Mouse (Mus musculus) stomach, embryonic 16.5 days (tissue): ENCODE data around the gene Arih1. TPM values are rescaled to one million over a fixed set of nuclear protein-coding genes. Genes with fewer than 3 reads are reported as not detected.

ENCODE experiments used
- ATAC-seq: fragments of 200-750 bp; cut with Nextera tagmentation; 2 replicates; pipeline ENCODE4 v1.8.0; 2017; ENCODE audit warnings: moderate number of reproducible peaks, moderate TSS enrichment; ENCODE audit not compliant: insufficient read depth, low FRiP score
- H3K27ac ChIP-seq: fragments of 300-500 bp; sonication (generic); 2 replicates; pipeline ENCODE4 v1.5.1; 2014; ENCODE audit warnings: low read length
- H3K27me3 ChIP-seq: fragments of 300-500 bp; sonication (generic); 2 replicates; pipeline ENCODE4 v1.6.1; 2014; ENCODE audit warnings: low read length, control low read depth, mixed read lengths; ENCODE audit not compliant: control insufficient read depth, insufficient read depth
- H3K36me3 ChIP-seq: fragments of 300-500 bp; sonication (generic); 2 replicates; pipeline ENCODE4 v1.6.1; 2014; ENCODE audit warnings: low read length; ENCODE audit not compliant: control insufficient read depth, insufficient read depth
- H3K4me1 ChIP-seq: fragments of 300-500 bp; sonication (generic); 2 replicates; pipeline ENCODE4 v1.6.1; 2014; ENCODE audit warnings: low read length, control low read depth, mixed read lengths; ENCODE audit not compliant: control insufficient read depth, insufficient read depth
- H3K4me2 ChIP-seq: fragments of 300-500 bp; sonication (generic); 2 replicates; pipeline ENCODE4 v1.6.1; 2014; ENCODE audit warnings: low read depth, low read length, mixed read lengths
- H3K4me3 ChIP-seq: fragments of 300-500 bp; sonication (generic); replicated peaks from 2 replicates; pipeline ENCODE4 v1.5.1; 2014; ENCODE audit warnings: mild to moderate bottlenecking, low read length
- H3K9ac ChIP-seq: fragments of 300-500 bp; sonication (generic); 2 replicates; pipeline ENCODE4 v1.6.1; 2014; ENCODE audit warnings: low read length
- H3K9me3 ChIP-seq: fragments of 300-500 bp; sonication (generic); replicated peaks from 2 replicates; pipeline ENCODE4 v1.6.1; 2016; ENCODE audit warnings: low read length, control low read depth; ENCODE audit not compliant: control insufficient read depth
- WGBS: fragments of 180-500 bp; shearing (Covaris S2); extraction: QIAGEN DNeasy Blood & Tissue Kit; methylation state at CpG from one replicate; pipeline ENCODE4 v1.1.7; 2014; 5-methylcytosine and 5-hydroxymethylcytosine counted together
- polyA plus RNA-seq: library from polyadenylated mRNA; unstranded; fragments of >200 nt; fragmentation: Nextera tagmentation; extraction: Ambion mirVana; gene quantifications from 2 replicates; pipeline ENCODE4 v1.2.1, GENCODE M21; 2015

The Arih1 gene
- polyA plus RNA-seq: 9.5 and 12.3 TPM in 2 replicates

DNA sequence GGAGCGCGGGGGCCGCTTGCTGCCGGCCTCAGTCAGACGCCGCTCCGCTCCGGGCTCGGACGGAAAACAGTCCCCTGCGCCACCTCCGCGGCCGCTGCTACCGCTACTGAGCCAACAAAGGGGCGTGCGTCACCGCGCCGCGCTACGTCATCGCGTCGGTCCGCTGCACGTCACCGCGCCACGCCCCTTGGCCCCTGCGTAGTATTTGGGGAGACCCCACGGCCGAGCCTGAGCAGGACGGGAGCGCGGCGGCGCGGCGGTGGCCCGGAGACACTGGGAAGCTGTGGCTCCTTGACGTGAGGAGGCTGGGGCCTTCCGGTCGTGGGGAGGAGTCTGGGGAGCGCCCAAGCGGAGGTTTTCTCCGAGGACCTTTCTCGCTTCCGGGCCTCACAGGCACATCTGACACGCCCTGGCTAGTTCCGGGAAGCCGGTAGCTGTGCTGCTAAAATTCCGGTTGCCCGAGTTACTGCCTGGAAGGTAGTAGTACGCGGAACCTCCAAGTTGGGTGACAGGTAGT, at the start of gene Arih1:
TSS of gene Arih1 (minus strand) at position 70 of the 517 bp plus-strand sequence.
- ATAC-seq: peak; percentile 99
- peak within 1 kb of the TSS; percentile 73 for H3K4me2 ChIP-seq
- no peaks in the 10 kb centered on the region for H3K27me3 ChIP-seq
- H3K4me1 ChIP-seq: peaks cover 6% of the 10 kb centered on the region; the same call in 1 of the 2 replicates
- peak within 1 kb of the TSS; percentile 99 for H3K9ac ChIP-seq
- under 1% methylated on average over 52 of the region's 56 CpGs for WGBS
- peak within 1 kb of the TSS; percentile 99 for H3K27ac ChIP-seq
- peak within 1 kb of the TSS; percentile 100 for H3K4me3 ChIP-seq
- H3K9me3 ChIP-seq: no peaks in the 10 kb centered on the region
- H3K36me3 ChIP-seq: no peaks in the 10 kb centered on the region

DNA sequence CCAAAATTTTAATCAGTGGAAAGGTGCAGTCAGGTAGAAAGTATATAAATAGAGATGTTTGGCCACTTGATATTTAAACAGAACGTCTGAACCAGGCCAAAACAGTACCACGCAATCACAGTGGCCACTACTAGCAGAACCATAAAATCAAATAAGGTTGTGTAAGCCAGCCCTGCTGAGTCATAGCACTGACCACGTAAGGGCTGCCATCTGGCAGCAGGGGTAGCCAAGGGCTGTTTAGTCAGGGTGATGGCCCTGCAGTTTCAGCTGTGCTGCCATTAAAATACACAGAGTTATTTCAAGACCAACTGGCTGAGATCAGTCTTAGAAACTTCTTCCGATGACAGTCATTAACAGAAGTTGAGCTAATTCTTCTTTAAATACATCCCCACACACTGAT, 47.5 kb upstream of the Arih1 start:
- Histone ChIP-seq H3K36me3 (no peaks in the 10 kb centered on the region), H3K27ac (no peak overlapping the region), H3K4me2 (no peak overlapping the region), H3K9ac (no peak overlapping the region), H3K27me3 (peaks cover 5% of the 10 kb centered on the region; the same call in 1 of the 2 replicates), H3K4me1 (no peaks in the 10 kb centered on the region), H3K4me3 (no peak overlapping the region), H3K9me3 (no peaks in the 10 kb centered on the region)
- ATAC-seq: no peak
- 68% methylated on average over 4 of the region's 4 CpGs for WGBS

DNA sequence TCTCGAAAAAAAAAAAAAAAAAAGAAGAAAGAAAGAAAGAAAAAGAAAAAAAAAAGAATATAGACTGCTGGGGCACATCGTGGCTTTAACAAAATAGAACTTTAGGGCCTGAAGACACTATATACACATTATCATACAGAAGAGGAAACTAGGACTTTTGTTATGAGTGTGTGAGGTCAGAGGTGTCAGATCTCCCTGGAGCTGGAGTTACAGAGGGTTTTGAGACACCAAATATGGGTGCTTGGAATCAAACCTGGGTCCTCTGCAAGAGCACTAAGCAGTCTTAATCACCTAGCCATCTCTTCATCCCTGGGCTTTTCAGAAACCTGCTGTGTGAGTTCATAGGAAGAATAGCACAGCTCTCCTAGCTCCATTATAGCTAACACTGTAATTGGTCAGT, 47.0 kb upstream of the Arih1 start:
- WGBS: 73% methylated on average over 2 of the region's 2 CpGs
- Histone ChIP-seq H3K36me3 (no peaks in the 10 kb centered on the region), H3K4me1 (no peaks in the 10 kb centered on the region)

DNA sequence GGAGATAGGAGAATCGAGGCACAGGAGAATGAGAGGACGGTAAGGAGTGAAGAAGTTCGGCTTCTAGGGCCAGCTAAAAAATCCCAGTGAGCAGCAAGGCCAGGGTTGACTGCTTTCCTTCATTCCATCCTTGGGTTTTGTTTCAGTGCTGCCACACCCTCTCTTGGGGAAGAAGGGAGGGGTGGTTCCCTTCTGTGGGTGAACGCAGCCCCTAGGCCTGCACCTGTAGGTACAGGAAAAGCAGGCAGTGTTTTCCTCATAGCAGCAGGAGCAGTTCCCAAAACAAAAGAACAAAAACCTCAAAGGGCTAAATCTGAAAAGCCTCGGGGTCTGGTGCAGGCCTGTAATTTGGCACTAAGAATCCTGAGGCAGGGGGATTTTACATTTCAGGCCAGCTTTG, 45.2 kb upstream of the Arih1 start:
- Histone ChIP-seq H3K27me3 (no peaks in the 10 kb centered on the region), H3K4me2 (no peak overlapping the region), H3K36me3 (no peaks in the 10 kb centered on the region), H3K9me3 (no peaks in the 10 kb centered on the region), H3K4me3 (no peak overlapping the region), H3K27ac (no peak overlapping the region), H3K4me1 (no peaks in the 10 kb centered on the region), H3K9ac (no peak overlapping the region)
- no peak for ATAC-seq
- 46% methylated on average over 5 of the region's 5 CpGs for WGBS

More for the DNA sequence above, 47.0 kb upstream of the Arih1 start:
- H3K27me3 ChIP-seq: peaks cover 5% of the 10 kb centered on the region; the same call in 1 of the 2 replicates
- H3K4me3 ChIP-seq: no peak overlapping the region
- H3K9ac ChIP-seq: no peak overlapping the region
- H3K27ac ChIP-seq: no peak overlapping the region
- H3K9me3 ChIP-seq: no peaks in the 10 kb centered on the region
- no peak overlapping the region for H3K4me2 ChIP-seq
- ATAC-seq: no peak

DNA sequence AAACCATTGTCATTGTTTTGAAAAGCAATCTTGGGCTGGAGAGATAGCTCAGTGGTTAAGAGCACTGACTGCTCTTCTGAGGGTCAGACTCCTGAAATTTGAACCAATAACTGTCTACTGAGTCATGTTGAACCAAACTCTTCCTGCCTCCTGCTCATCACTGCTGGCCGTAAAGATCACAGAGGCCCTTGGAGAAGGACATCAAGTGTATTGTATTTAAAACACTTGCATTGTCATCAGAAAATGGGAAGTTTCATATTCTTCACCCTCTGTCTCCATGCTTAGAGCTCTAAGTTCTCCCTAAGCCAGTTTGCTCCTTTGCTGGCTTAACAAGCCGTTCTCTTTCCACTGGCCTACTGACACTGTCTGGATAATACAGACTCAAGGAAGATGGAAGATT, 41.9 kb upstream of the Arih1 start:
- no peaks in the 10 kb centered on the region for H3K27me3 ChIP-seq
- no peak overlapping the region for H3K4me2 ChIP-seq
- ATAC-seq: no peak
- H3K27ac ChIP-seq: no peak overlapping the region
- no peak overlapping the region for H3K4me3 ChIP-seq
- no peak overlapping the region for H3K9ac ChIP-seq
- no peaks in the 10 kb centered on the region for H3K4me1 ChIP-seq
- no peaks in the 10 kb centered on the region for H3K9me3 ChIP-seq
- H3K36me3 ChIP-seq: no peaks in the 10 kb centered on the region
- 79% methylated on average over 2 of the region's 2 CpGs for WGBS

DNA sequence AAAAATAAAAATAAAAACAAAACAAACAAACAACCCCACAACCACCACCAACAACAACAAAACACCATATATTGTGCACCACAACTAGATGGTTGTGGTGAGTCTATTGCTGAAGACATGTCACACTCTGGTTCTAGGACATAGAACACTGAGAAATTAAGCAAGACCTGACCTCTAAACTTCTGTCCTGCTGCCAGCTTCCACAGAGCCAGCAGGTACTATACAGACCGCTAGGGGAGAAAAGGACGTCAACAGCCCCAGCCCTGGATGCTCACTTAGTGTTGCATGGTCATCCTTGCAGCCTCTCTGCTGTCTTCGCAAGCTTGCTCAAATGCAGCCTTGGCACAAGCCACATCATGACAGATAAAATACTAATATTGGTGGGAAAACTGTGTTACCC, 41.2 kb upstream of the Arih1 start:
- H3K36me3 ChIP-seq: no peaks in the 10 kb centered on the region

DNA sequence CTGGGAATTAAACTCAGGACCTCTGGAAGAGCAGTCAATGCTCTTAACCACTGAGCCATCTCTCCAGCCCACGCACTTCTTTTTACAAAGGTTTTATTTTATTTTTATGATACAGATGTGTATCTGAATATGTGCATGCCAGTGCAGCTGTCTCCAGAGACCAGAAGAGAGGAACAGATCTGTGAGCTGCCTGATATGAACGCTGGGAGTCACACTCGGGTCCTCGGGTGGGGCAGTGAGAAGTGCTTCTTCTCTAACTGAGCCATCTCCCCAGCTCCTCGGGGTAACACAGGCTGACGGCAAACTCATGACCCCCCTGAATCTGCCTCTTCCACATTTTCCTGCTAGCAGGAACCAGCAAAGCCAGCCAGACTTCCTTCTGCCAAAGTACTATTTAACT, 40.3 kb upstream of the Arih1 start:
- Histone ChIP-seq H3K27me3 (no peaks in the 10 kb centered on the region), H3K36me3 (no peaks in the 10 kb centered on the region), H3K27ac (no peak overlapping the region), H3K4me1 (no peaks in the 10 kb centered on the region), H3K4me3 (no peak overlapping the region), H3K9ac (no peak overlapping the region), H3K4me2 (no peak overlapping the region), H3K9me3 (no peaks in the 10 kb centered on the region)
- WGBS: 75% methylated on average over 6 of the region's 6 CpGs
- no peak for ATAC-seq

More for the DNA sequence above, 41.2 kb upstream of the Arih1 start:
- Histone ChIP-seq H3K27ac (no peak overlapping the region), H3K27me3 (no peaks in the 10 kb centered on the region), H3K4me1 (no peaks in the 10 kb centered on the region), H3K4me3 (no peak overlapping the region), H3K9me3 (no peaks in the 10 kb centered on the region), H3K4me2 (no peak overlapping the region), H3K9ac (no peak overlapping the region)
- ATAC-seq: no peak
- WGBS: 79% methylated on average over 3 of the region's 3 CpGs

DNA sequence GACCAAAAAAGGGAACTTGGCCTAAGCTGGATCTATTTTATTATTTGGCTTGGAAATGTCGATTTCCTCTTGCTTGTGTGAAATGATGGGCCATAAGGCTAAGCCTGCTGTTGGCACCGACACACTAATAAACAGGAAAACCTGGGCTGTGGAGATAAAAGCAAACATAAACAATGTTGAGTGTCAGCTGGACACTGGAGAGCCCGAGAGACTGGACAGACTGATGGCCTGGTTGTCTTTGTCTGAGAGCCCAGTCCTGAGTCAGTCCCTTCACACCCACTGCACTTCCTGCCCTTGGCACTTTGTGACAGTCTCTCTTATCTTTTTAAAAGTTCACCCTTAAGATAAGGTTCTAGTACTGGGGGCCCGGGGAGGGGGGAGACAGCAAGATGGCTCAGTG, 36.5 kb upstream of the Arih1 start:
- Histone ChIP-seq H3K36me3 (no peaks in the 10 kb centered on the region), H3K9me3 (no peaks in the 10 kb centered on the region), H3K27me3 (no peaks in the 10 kb centered on the region), H3K4me1 (no peaks in the 10 kb centered on the region), H3K4me2 (no peak overlapping the region), H3K4me3 (no peak overlapping the region), H3K27ac (no peak overlapping the region), H3K9ac (no peak overlapping the region)
- 45% methylated on average over 4 of the region's 4 CpGs for WGBS
- no peak for ATAC-seq

DNA sequence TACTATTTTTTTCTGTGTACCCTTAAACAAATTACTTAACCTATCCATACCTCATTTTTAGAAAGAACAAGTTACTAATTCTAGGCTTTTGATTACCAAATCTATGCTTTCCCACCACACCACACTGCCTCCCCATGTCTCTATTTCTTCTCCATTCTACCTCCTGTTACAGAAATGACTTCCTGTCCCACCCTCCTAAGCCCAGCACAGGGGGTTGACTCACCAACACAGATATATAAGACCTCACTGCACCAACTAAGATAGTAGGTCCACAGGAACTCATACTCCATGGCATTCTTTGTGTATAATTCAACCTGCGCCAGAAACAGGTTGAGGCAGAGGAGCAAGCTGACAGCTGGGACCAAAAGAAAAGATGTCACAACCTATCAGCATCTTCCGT, 33.0 kb upstream of the Arih1 start:
- Histone ChIP-seq H3K4me3 (no peak overlapping the region), H3K9me3 (no peaks in the 10 kb centered on the region), H3K27ac (no peak overlapping the region), H3K9ac (no peak overlapping the region), H3K36me3 (no peaks in the 10 kb centered on the region), H3K4me2 (no peak overlapping the region), H3K27me3 (no peaks in the 10 kb centered on the region), H3K4me1 (no peaks in the 10 kb centered on the region)
- 83% methylated on average over 2 of the region's 2 CpGs for WGBS
- no peak for ATAC-seq
